Mouse (Mus musculus) left cerebral cortex, postnatal 25 days (tissue): ENCODE measurements around the gene Fam162a. TPM values are rescaled to one million over a fixed set of nuclear protein-coding genes. Genes with fewer than 3 reads are reported as not detected.
"Not testable (repeated sequence)": the region's sequence is repeated elsewhere in the genome, so short reads cannot be mapped to it uniquely, and the experiment has no call there.

Experiments
- DNase-seq, 2 experiments: peaks; one replicate each; pipeline ENCODE4 v3.0.0; 2022; ENCODE audit warnings: low spot score in 2 of 2, mixed read lengths in 1 of 2
- intact Hi-C: fragments of 180-260 bp; cut with DNase I; formaldehyde crosslinking; loops from one replicate; pipeline ENCODE4 v1.15.1; 2025
- total RNA-seq, 2 experiments: library from RNA; stranded (reverse); gene quantifications; 2 replicates each; pipeline ENCODE4 v1.2.3; 2021

The Fam162a gene
- total RNA-seq, 2 experiments from 2014 or later: 70.3 to 71.3 TPM

DNA sequence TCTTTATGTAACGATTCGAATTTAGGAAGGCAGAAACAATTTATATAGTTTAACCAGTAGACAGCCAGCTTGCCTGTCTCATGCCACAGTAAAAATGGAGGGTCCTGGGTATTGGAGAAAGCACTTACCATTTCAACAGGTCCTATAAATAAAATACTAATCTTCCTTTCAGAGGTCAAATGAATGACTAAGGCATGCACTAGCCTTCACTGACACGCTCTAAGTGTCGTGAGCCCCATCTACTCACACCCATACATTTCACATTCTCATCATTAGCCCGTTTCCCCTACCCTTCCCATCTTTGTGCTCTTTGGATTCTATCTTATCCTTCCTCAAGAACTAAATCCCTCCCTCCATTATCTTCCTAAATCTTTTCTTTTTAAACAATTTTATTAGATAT is 6.5 kb downstream of the Fam162a start:
- DNase-seq: no peak
- intact Hi-C loops: no loop called here

DNA sequence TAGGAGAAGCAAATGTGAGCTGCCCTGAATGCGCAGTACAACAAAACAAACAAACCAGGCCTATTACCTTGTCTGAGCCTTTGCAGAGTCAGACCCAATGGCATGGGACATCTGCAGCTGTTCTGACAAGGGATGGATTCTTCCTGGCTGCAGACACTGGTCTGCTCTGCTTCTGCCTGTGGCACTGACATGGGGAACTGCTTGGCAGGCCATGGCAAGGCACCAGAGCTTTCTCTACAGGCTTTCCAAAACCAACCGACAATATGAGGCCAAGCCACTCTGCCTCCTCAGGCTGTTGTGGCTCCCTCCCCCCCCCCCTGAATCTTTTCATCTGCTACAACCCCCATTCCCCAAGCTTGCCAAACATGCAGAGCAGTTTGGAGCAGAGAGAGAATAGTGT is 8.1 kb downstream of the Fam162a start:
- no peak for DNase-seq

DNA sequence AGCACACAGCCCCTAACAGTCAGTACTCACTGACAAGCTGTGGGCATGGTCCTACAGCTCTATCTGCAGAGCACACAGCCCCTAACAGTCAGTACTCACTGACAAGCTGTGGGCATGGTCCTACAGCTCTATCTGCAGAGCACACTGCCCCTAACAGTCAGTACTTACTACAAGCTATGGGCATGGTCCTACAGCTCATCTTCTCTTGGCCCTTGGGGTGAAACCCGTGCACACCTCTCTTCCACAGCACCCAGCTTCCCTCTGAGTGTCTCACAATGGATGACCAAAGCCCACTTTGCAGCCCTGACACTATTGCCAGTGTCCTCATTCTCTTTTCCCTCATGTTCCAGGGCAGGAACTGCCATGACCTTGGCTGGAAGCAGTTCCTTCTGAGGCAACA is 8.9 kb downstream of the Fam162a start:
- intact Hi-C loops, DNase-seq: not testable (repeated sequence)

More for the DNA sequence above, 8.1 kb downstream of the Fam162a start:
- intact Hi-C loops: no loop called here

DNA sequence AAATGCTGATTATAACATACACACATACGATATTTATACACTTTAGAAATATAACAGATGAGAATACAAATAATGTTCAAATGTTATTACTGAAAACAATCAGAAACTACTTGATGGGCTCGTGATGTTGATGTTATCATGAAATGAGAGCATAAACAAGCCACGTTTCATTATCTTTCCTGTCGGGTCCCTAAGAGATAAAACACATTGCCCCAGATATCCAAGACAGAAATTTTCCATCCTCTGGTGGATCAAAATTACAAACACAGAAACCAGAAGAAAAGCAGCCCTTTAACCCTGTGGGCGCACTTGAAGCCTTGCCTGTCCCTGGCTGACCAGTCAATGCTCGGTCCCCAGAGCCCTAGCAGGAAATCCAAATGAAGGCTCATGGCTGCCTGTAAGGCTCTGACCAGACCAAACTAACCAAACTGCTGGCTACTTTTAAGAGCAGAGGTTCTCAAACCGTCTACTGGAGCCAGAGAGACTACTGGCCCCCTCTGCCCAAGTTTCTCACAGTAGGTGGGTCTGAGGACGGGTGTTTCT is 13.4 kb downstream of the Fam162a start:
- no peak for DNase-seq
- intact Hi-C loops: no loop called here

DNA sequence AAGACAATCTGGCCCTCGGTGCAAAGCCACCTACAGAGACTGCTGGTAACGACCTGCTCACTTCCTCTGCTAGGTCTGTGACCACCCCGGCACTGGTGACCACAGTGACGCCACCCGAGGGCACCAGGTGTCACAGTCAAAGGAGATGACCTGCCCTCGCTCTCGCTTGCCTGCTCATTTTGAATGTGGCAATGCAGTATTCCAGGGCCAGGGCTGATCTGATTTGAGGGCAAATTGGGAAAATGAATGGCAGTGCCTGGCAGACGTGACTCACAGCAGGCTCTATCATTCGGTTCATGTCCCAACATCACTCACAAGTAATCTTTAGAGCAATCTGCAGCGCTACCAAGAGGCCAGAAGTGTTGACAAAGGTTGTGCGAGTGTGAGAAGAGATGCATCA is 15.0 kb downstream of the Fam162a start:
- intact Hi-C loops: no loop called here
- no peak for DNase-seq

DNA sequence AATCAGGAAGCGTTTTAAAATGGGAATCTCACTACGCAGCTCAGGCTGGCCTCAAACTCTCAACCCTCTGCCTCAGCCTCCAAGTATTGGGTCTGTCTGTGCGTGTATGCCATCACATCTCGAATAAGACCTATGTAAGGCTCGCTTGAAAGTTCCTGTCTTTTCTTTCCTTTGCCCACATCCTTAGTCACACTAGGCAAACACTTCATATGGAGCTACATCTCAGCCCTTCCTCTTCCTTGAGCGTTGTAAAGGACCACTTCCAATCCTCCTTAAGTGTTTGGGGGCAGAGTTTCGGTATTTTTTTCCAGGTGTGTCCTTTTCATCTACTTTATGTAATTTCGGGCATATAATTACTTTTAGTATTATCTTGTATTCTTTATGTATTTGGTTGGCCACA is 16.5 kb downstream of the Fam162a start:
- intact Hi-C loops: no loop called here
- no peak for DNase-seq

DNA sequence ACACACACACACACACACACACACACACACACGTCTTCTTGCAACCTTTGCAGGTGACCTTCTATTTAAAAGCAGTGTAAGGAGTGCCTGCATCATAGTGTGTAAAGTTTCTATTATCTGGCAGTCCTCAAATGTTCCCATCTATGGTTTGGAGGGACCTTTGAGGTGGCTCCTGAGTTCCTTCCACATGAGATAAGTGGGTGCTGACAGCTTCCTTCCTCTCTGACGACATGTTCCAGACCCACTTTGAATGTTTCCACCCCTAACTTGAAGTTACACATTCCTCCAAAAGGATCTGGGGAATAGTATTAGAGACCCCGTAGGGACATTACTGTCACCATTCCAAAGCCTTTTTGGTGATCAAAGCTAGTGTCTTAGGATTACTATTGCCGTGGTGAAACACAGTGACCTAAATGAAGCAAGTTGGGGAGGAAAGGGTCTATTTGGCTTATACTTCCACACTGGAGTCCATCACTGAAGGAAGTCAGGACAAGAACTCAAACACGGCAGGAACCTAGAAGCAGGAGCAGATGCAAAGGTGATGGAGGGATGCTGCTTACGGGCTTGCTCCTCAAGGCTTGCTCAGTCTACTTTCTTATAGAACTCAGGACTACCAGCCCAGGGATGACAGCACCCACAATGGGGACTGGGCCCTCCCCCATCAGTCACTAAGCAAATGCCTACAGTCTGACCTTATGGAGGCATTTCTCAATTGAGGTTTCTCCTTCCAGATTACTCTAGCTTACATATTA is 17.7 kb downstream of the Fam162a start:
- no peak for DNase-seq
- intact Hi-C loops: no loop called here

DNA sequence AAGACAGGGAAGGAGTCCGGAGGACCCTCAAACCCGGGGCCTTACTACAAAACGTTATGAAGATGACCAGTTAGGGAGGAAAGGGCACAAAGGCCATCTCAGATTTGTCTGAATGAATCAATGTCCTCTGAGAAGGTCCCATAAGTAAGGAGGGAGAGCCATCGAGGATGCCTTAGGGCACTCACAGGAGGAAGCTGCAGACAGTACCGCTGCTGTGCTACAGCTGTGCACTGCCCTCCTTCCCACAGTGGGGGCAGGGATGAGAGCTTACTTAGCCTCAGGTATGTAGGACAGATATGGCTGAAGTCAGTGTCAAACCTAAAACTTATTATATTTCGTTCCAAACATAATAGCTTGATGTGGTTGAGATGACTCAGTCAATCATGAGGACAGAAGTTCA is 19.9 kb downstream of the Fam162a start:
- DNase-seq: no peak
- intact Hi-C loops: no loop called here

DNA sequence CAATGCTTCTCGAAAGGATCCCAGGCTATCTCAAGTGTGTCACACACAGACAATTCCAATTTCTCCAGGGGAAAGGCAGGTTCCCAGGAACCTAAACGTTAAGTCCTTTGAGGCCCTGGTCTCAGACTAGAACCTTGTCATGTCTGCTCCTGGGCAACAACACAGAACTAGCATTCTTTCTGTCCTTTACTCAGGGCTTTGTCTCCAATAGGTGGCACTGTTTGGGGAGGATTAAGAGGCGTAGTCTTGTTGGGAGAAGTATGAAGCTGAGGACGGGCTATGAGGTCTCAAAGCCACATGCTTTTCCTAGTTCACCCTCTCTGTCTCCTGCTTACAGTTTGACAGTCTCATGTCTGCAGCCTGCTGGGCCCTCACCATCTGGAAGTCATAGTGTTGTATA is 23.9 kb downstream of the Fam162a start:
- intact Hi-C loops: no loop called here
- no peak for DNase-seq

DNA sequence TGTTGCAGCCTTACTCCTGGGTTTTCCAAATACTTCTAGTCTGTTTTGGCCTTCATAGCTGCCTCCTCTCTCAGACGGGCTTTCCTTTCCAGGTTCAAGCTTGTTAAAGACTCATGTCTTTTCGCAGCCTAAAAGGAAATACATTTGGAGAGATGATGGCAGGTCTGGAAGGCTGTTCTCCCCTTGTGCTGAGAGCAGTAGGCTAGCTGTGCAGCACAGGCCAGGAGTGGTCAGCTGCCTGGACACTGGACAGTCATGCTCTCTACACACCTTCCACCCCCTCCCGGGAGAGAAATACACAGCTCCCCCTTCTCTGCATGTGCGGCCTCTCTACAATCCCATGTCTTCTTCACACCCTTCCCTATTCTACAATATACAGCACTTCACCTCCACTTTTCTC is 27.4 kb downstream of the Fam162a start:
- intact Hi-C loops: no loop called here
- no peak for DNase-seq

DNA sequence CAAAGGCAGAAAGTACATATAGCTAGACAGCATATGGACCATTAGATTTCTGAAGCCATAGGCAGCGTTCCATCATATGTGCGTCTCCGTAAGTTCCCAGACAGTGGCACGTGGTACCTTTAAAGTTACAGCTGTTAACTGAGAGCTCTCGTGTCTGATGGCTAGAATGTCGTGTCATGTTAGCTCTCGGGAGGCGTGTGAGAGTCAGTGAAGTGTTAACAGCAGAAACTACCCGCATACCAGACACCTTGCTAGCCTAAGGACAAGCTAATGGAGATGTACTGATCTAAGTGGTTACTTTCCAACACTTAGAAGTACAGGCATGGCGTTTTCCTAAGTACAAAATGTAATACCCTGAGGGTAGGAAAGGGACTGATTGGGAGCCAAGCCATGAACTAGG is 28.3 kb downstream of the Fam162a start:
- DNase-seq: no peak
- intact Hi-C loops: no loop called here

DNA sequence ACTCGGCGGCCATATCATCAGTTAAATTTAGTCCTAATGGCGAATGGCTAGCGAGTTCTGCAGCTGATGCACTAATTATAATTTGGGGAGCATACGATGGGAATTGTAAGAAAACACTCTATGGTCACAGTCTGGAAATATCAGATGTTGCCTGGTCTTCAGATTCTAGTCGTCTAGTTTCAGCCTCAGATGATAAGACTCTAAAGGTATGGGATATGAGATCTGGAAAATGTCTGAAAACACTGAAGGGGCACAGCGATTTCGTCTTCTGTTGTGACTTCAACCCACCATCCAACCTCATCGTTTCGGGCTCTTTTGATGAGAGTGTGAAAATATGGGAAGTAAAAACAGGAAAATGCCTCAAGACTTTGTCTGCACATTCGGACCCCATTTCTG is 29.8 kb downstream of the Fam162a start:
- intact Hi-C loops: loop anchor here (1.0 to 2.0 kb wide), 2 partner anchors 30 to 59 kb away; partner anchors contain the start of genes Ccdc58 and Fam162a
- no peak for DNase-seq

DNA sequence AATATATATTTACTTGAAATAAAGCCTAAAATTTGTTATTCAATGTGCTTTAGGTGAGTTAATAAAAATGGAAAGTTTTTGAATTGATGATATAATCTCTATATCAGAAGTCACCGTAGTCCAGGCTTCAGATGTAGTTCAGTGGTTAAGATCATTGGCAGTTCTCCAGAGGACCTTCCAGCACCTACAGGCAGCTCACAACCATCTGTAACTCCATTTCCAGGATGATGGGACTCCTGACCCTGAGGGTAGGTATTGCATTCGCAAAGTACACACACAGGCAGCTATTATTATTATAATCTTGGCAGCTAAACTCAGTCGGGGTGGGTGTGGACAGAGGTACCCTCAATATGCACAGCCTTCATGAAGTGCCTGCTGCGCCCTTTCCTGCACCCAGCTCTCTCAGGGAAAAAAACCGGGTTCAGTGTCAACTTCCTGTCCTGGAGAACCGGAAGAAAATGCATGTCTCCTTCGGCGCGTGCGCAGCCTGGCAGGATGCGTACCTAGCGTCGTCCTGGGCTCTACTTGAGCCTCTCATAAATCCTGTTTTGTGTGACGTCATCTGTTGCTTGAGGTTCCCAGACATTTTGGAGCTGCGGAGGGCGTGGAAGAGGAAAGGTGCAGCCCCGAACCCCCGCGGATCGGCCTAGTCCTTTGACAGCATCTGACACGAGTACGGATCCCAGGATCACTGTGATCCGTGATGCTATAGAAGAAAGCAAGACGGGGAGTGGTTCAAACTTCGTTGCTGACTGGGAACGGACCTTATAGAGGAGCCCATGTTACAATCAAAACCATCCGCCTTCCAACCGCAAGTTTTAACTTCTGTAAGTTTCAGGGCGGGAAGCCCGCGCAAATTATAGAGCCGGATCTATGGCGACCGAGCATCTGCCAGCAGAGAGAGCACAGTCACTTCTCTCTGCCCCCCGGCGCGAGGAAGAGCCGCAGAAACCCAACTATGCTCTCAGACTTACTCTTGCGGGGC is 30.5 kb downstream of the Fam162a start, which contains the start of gene Wdr5b:
Gene Wdr5b (plus strand): TSS at position 551 of the 985 bp plus-strand sequence.
- peak; percentile 93 to 99 for DNase-seq
- intact Hi-C loops: loop anchor here (1.0 to 2.0 kb wide), 2 partner anchors 30 to 58 kb away; partner anchors contain the start of genes Ccdc58 and Fam162a

DNA sequence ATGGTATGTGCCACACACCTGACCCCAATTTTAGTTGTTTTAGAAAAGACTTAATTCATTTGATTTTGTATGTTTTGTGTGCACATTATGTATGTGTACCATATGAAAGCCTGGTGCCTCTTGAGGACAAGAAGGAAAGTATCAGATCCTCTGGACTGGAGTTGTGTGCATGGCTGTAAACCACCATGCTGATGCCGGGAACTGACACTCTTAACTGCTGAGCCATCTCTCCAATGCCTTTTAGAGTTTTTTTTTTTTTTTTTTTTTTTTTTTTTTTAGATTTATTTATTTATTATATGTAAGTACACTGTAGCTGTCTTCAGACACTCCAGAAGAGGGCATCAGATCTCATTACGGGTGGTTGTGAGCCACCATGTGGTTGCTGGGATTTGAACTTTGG is 43.3 kb downstream of the Fam162a start:
- not testable (repeated sequence) for DNase-seq
- intact Hi-C loops: loop anchor here (10.0 kb wide), 1 partner anchor 827 kb away; no protein-coding TSS in a partner anchor

DNA sequence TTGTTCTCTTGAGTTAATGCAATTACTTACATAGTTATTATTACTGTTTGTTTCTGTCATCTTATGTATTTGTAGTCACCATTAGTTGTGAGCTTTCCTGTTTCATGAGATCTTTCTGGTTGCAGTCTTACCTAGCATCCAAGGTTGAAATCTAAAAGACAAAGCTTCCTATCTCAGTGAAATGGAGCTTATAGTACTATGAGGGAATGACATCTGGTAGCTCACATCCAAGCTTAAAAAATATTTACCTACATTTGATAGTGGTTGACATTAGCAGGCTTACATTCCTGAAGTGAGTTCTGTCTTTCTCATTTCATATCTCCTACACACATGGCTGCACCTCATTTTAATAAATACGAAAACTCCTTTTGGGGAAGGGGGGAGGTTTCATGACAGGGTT is 55.1 kb downstream of the Fam162a start:
- intact Hi-C loops: no loop called here
- DNase-seq: no peak

DNA sequence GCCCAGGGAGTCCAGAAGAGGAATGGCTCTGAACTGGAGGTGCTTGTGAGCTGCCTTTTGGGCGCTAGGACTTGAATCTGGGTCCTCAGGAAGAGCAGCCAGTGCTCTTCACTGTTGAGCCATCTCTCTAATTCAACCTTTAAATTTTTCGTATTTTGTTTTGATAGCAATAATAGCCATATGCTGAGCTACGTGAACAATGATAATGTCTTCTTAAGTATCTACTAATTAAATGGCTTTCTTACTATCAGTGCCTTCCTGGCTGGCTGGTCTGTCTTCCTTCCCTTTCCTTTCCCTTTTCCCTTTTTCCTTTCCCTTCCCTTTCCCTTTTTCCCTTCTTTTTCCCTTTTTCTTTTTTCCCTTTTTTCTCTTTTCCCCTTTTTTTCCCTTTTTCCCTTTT is 63.0 kb downstream of the Fam162a start:
- DNase-seq: no peak
- intact Hi-C loops: no loop called here

DNA sequence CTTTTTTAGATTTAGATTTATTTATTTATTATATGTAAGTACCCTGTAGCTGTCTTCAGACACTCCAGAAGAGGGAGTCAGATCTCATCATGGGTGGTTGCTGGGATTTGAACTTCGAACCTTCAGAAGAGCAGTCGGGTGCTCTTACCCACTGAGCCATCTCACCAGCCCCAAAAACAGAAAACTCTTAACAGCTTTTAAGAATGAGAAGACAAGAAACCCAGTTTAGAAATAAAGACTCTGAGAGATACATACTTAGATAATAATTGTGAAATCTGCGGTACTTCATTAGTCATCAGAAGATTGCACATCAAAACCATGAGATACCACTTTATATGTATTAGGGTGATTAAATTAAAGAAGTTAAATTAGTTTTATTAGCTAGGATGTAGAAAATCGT is 72.5 kb downstream of the Fam162a start:
- DNase-seq, intact Hi-C loops: not testable (repeated sequence)
